Mouse (Mus musculus): ENCODE data around the gene Slc6a18.

- TF ChIP-seq POLR2A (IDR thresholded peaks at IDR 0.05; ENCODE audit: insufficient read length, low read depth) (no peak), MAX (IDR thresholded peaks at IDR 0.05; ENCODE audit: low read depth) (no peak), SRF (IDR thresholded peaks at IDR 0.05; ENCODE audit: control insufficient read depth, insufficient read length, low read depth) (no peak), E2F4 (IDR thresholded peaks at IDR 0.05; ENCODE audit: insufficient read depth) (no peak)
Observed at GRCm38 (mm10) chr13:73653266-73653665, 24.6 kb downstream of the Slc6a18 start.
